Mouse (Mus musculus) gastrocnemius, postnatal 25 days (tissue): ENCODE results near the gene Sesn3. TPM values are rescaled to one million over a fixed set of nuclear protein-coding genes. Genes with fewer than 3 reads are reported as not detected.

Experiments used
- DNase-seq: peaks from one replicate; pipeline ENCODE4 v3.0.0; 2022
- total RNA-seq, 2 experiments: library from RNA; stranded (reverse); gene quantifications; 1 replicate in 1 of 2; 2 replicates in 1 of 2; pipeline ENCODE4 v1.2.3; 2021

Sesn3 gene
- total RNA-seq, 2 experiments from 2014 or later: 24.9 to 29.0 TPM

GRCm38 (mm10) chr9:14354852-14355251, 80.0 kb downstream of the Sesn3 start:
- DNase-seq: no peak

- no peak for DNase-seq
These were observed 82.2 kb downstream of the Sesn3 start for GRCm38 (mm10) chr9:14357033-14357432.

- DNase-seq: no peak
These were observed 87.4 kb downstream of the Sesn3 start for GRCm38 (mm10) chr9:14362068-14362768.

- no peak for DNase-seq
These were observed 88.7 kb downstream of the Sesn3 start for GRCm38 (mm10) chr9:14363540-14363939.

GRCm38 (mm10) chr9:14364719-14365118, 89.9 kb downstream of the Sesn3 start:
- no peak for DNase-seq

GRCm38 (mm10) chr9:14365481-14366125, 90.7 kb downstream of the Sesn3 start:
- peak; percentile 21 for DNase-seq

- no peak for DNase-seq
These were observed 93.0 kb downstream of the Sesn3 start for GRCm38 (mm10) chr9:14367850-14368249.

GRCm38 (mm10) chr9:14369271-14369670, 94.4 kb downstream of the Sesn3 start:
- no peak for DNase-seq

GRCm38 (mm10) chr9:14372440-14372839, 97.6 kb downstream of the Sesn3 start:
- no peak for DNase-seq

GRCm38 (mm10) chr9:14376149-14376548, 101.3 kb downstream of the Sesn3 start:
- DNase-seq: no peak

- DNase-seq: no peak
These were observed 103.3 kb downstream of the Sesn3 start for GRCm38 (mm10) chr9:14378151-14378550.

GRCm38 (mm10) chr9:14379769-14380385, 105.0 kb downstream of the Sesn3 start:
- no peak for DNase-seq

GRCm38 (mm10) chr9:14380386-14381285, 105.8 kb downstream of the Sesn3 start:
- peak; percentile 85 for DNase-seq

- DNase-seq: peak; percentile 14
These were observed 106.6 kb downstream of the Sesn3 start, which contains the start of gene Endod1 for GRCm38 (mm10) chr9:14381353-14382055. Gene Endod1, minus strand, starts transcription at chr9:14381507.

- no peak for DNase-seq
These were observed 107.5 kb downstream of the Sesn3 start for GRCm38 (mm10) chr9:14382256-14382791.

Other genes starting within 250 kb of the Sesn3 start
- 1 to 10 TPM; 3.8 to 4.1 TPM for gene Endod1, start 106.4 kb downstream of the Sesn3 start, total RNA-seq
- not detected for gene Kdm4d, start 225.4 kb downstream of the Sesn3 start, total RNA-seq
- gene Cwc15, start 225.6 kb downstream of the Sesn3 start, total RNA-seq: 10 to 100 TPM; 87.5 to 87.9 TPM